Mouse (Mus musculus): ENCODE data around the gene Aldh1a1. TPM values are rescaled to one million over a fixed set of nuclear protein-coding genes. Genes with fewer than 3 reads are reported as not detected.

The Aldh1a1 gene
- polyA plus RNA-seq, 1 experiment from 2014 or later: 0.95 TPM

GRCm38 (mm10) chr19:20650008-20650407, 157.5 kb downstream of the Aldh1a1 start:
- DNase-seq (ENCODE audit: low spot score): no peak

DNA sequence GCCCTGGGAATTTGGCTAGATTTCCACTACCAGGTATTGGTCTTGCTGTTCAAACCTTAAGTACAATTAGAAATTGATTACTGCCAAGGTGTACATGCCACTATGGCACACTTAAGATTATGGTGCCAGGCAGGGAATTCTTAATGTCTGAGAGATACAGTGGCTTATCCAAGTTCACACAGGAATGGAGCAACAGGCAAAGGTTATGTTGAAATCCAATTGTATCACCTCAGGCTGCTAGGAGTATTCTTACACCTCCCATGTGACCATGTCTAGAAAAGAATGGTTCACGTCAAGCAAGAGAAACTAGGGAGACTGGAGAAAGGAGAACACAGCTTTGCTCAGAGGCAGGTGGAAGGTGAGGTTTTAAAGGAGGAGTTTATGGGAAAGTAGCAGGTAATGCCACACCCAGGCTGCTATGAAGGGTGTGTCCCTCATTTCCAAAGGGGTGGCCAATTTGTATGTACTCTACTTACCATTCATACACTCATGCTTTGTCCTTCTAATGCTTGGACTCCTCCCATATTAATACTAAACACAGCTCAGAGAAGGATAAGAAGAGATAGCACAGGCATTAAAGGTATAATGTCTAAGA, 160.7 kb downstream of the Aldh1a1 start:
- no peak for DNase-seq (ENCODE audit: low spot score)

DNA sequence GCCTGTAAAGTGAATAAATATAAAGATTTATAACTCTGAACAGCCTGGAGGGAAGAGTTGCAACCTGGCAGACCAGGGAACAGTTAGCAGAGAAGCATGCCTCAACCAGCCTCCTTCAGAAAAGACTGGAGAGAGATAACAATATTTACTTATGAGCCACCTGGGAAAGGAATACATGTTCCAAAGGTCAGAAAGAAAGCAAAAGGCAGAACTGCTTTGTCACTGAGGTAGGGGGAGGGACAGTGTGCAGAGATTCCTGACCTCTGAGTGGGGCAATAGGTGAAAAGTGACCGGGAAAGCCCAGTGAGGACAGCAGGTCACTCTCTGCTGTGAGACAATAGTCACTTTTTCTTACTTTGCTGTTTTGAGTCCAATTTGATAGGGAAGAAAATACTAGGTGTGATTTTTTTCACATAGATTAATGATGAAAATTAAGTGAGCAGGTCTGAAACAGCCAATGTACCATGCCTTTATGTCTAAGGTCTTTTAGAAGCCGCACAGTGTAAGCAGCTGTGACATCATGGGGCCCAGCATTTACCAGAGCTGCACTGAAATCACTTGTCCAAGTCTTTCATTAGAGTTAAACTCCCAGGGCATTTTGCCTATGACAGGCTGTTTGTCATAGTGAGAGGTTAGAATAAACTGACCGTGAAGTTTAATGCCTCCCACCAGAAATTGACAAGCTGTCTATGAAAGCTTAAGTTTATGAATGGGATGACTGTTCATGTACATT, 161.8 kb downstream of the Aldh1a1 start:
- DNase-seq (ENCODE audit: low spot score): no peak

- DNase-seq (ENCODE audit: low spot score): no peak
These were observed 185.3 kb downstream of the Aldh1a1 start for GRCm38 (mm10) chr19:20677697-20678355.

Other genes starting within 250 kb of the Aldh1a1 start
- 76.7 and 106 TPM in 2 replicates for gene Anxa1, start 101.8 kb upstream of the Aldh1a1 start, polyA plus RNA-seq (2015; fragmentation: Nextera tagmentation; extraction: Ambion mirVana)
- 1.3 TPM in 2 replicates for gene Aldh1a7, start 234.8 kb downstream of the Aldh1a1 start, polyA plus RNA-seq (2015; fragmentation: Nextera tagmentation; extraction: Ambion mirVana)

Measured in thymus, postnatal 0 days (tissue).